In genomic region chr4:145194559-145195162, GRCm38 (mm10) we compare ENCODE assay signal across 8 mouse cellular contexts. TPM values are rescaled to one million over a fixed set of nuclear protein-coding genes. Genes with fewer than 3 reads are reported as not detected.
DNase-seq lines count a peak whose midpoint lies in the region; ATAC-seq and TF ChIP-seq lines count a peak whose summit lies in the region.

Gene Vps13d (minus strand): TSS chr4:145195005.

- intact Hi-C loops in heart, postnatal 25 days (cut with DNase I), result loop anchor here (5.0 kb wide), 1 partner anchor 37 kb away; no protein-coding TSS in a partner anchor

- H3K36me3 ChIP-seq in G1E (replicated peaks), result peaks cover 20% of the 10 kb centered on the region
- H3K36me3 ChIP-seq in forebrain, embryonic 16.5 days (ENCODE audit: control insufficient read depth, insufficient read depth), result 0 out of 2 replicates have a peak, but pooled peaks cover 2% of the 10 kb centered on the region
- H3K36me3 ChIP-seq in neural tube, embryonic 14.5 days (ENCODE audit: control insufficient read depth, insufficient read depth, low read length), result no peaks in the 10 kb centered on the region; the same call in 1 of the 2 replicates
- no peaks in the 10 kb centered on the region for H3K36me3 ChIP-seq in testis, adult 2 months (ENCODE audit: control insufficient read depth, insufficient read depth, low read length)

- peak within 1 kb of the TSS; percentile 94 for H3K4me3 ChIP-seq in G1E (ENCODE audit: low read depth, low read length)
- H3K4me3 ChIP-seq in forebrain, embryonic 16.5 days (replicated peaks; ENCODE audit: low read length), result peak within 1 kb of the TSS; percentile 98
- H3K4me3 ChIP-seq in neural tube, embryonic 14.5 days (ENCODE audit: low read depth, low read length), result peak within 1 kb of the TSS; percentile 92
- H3K4me3 ChIP-seq in testis, adult 2 months (ENCODE audit: control insufficient read depth, low read depth, low read length), result peak within 1 kb of the TSS; percentile 97

- ATAC-seq in G1E (ENCODE audit: extremely low read depth, insufficient number of reproducible peaks, low FRiP score, poor library complexity, severe bottlenecking), result peak; percentile 67
- peak; percentile 96 for ATAC-seq in forebrain, embryonic 16.5 days
- peak; percentile 97 for ATAC-seq in neural tube, embryonic 14.5 days (ENCODE audit: low read depth)

- peak; percentile 82 for DNase-seq in G1E (ENCODE audit: low spot score)
- DNase-seq in cerebellum, adult 11-12 months, result peak; percentile 84
- DNase-seq in heart, postnatal 25 days (ENCODE audit: low spot score), result peak; percentile 71
- DNase-seq in layer of hippocampus, adult 11-12 months (ENCODE audit: low spot score), result peak; percentile 92
- DNase-seq in lung, adult 18-20 months, result peak; percentile 87 to 91

- peak; percentile 91 for TF ChIP-seq POLR2A in testis, adult 2 months (IDR thresholded peaks at IDR 0.05; ENCODE audit: control insufficient read depth, low read depth, low read length)

- H3K4me1 ChIP-seq in G1E (ENCODE audit: insufficient read depth, low read depth, low read length), result peaks cover 20% of the 10 kb centered on the region
- peaks cover 17% of the 10 kb centered on the region for H3K4me1 ChIP-seq in forebrain, embryonic 16.5 days (replicated peaks; ENCODE audit: control insufficient read depth, insufficient read depth, low read length)
- H3K4me1 ChIP-seq in neural tube, embryonic 14.5 days (ENCODE audit: control insufficient read depth, insufficient read depth, low read length), result peaks cover 8% of the 10 kb centered on the region
- H3K4me1 ChIP-seq in testis, adult 2 months (ENCODE audit: control insufficient read depth, insufficient read depth, low read length), result peaks cover 7% of the 10 kb centered on the region

- peak within 1 kb of the TSS; percentile 94 for H3K9ac ChIP-seq in forebrain, embryonic 16.5 days (replicated peaks; ENCODE audit: low read depth, low read length)
- peak within 1 kb of the TSS; percentile 87 for H3K9ac ChIP-seq in neural tube, embryonic 14.5 days (replicated peaks; ENCODE audit: low read depth, low read length)

- H3K9me3 ChIP-seq in G1E (replicated peaks), result no peaks in the 10 kb centered on the region
- H3K9me3 ChIP-seq in forebrain, embryonic 16.5 days (ENCODE audit: control insufficient read depth, low read length), result no peaks in the 10 kb centered on the region
- H3K9me3 ChIP-seq in neural tube, embryonic 14.5 days (ENCODE audit: control insufficient read depth, low read length), result no peaks in the 10 kb centered on the region

- WGBS in forebrain, embryonic 16.5 days, result under 1% methylated on average over 45 of the region's 53 CpGs
- WGBS in neural tube, embryonic 14.5 days, result under 1% methylated on average over 53 of the region's 53 CpGs

- peak; percentile 86 for TF ChIP-seq CTCF in G1E (IDR thresholded peaks at IDR 0.05; ENCODE audit: low read depth, low read length)
- TF ChIP-seq CTCF in testis, adult 2 months (IDR thresholded peaks at IDR 0.05; ENCODE audit: control insufficient read depth, insufficient read depth, insufficient replicate concordance, low read depth, low read length), result peak; percentile 97

- peak within 1 kb of the TSS; percentile 75 for H3K27ac ChIP-seq in forebrain, embryonic 16.5 days (ENCODE audit: low read length)
- H3K27ac ChIP-seq in neural tube, embryonic 14.5 days (ENCODE audit: low read depth, low read length), result peak within 1 kb of the TSS; percentile 76; the same call in 1 of the 2 replicates
- peak within 1 kb of the TSS; percentile 75 for H3K27ac ChIP-seq in testis, adult 2 months (ENCODE audit: control insufficient read depth, insufficient read depth, low read depth, low read length)

- H3K4me2 ChIP-seq in forebrain, embryonic 16.5 days (ENCODE audit: low read length), result peak within 1 kb of the TSS; percentile 92
- peak within 1 kb of the TSS; percentile 94 for H3K4me2 ChIP-seq in neural tube, embryonic 14.5 days (ENCODE audit: low read depth, low read length)

- 0 out of 2 replicates have a peak, but pooled peaks cover 6% of the 10 kb centered on the region for H3K27me3 ChIP-seq in G1E (ENCODE audit: insufficient read depth, low read length)
- H3K27me3 ChIP-seq in forebrain, embryonic 16.5 days (replicated peaks; ENCODE audit: control insufficient read depth, insufficient read depth, low read length), result no peaks in the 10 kb centered on the region
- no peaks in the 10 kb centered on the region for H3K27me3 ChIP-seq in neural tube, embryonic 14.5 days (ENCODE audit: control insufficient read depth, insufficient read depth, low read length)
- H3K27me3 ChIP-seq in testis, adult 2 months (ENCODE audit: control insufficient read depth, insufficient read depth, low read length), result no peaks in the 10 kb centered on the region

RNA-seq across cellular contexts. Expression of gene Vps13d, which starts in this region (rescaled TPM):
- total RNA-seq in G1E (2014; fragmentation: Nextera tagmentation) (38.8 and 38.9 TPM in 2 replicates), G1E (2017) (27.6 and 34.7 TPM in 2 replicates)
- polyA plus RNA-seq in G1E (2012), result 4.5 and 7.7 TPM in 2 replicates
- 9.2 and 9.4 TPM in 2 replicates for polyA plus RNA-seq in forebrain, embryonic 16.5 days (2015; fragmentation: Nextera tagmentation; extraction: Ambion mirVana)
- 10 to 100 TPM; 61.5 to 64.3 TPM for total RNA-seq in heart, postnatal 25 days (2021)
- polyA plus RNA-seq in neural tube, embryonic 14.5 days (2014; fragmentation: Nextera tagmentation; extraction: Ambion mirVana), result 12.9 and 17.8 TPM in 2 replicates
- 6.0 and 7.3 TPM in 2 replicates for polyA plus RNA-seq in testis, adult 2 months (2012; rRNA removed)

Comparison
In these comparisons a context has a peak if more than half of its experiments do, and no peak if none do; other contexts are left out.
1. Peak in every context shown above with its lines: DNase-seq, ATAC-seq, H3K4me3 ChIP-seq and H3K27ac ChIP-seq.